Mouse (Mus musculus) brain, embryonic 14.5 days (tissue): Measurements from ENCODE around the gene Eif3b. TPM values are rescaled to one million over a fixed set of nuclear protein-coding genes. Genes with fewer than 3 reads are reported as not detected.

Source experiments
- DNase-seq: peaks from one replicate; pipeline ENCODE4 v3.0.0-alpha.2; 2011; ENCODE audit warnings: low read depth
- CTCF ChIP-seq: fragments of 200-500 bp; IDR thresholded peaks from 2 replicates; pipeline ENCODE4 v1.5.1; 2012; ENCODE audit warnings: inconsistent platforms, mild to moderate bottlenecking, moderate library complexity, borderline replicate concordance; ENCODE audit not compliant: insufficient read depth, insufficient read length; ENCODE audit errors: extremely low read depth
- POLR2A ChIP-seq: fragments of 200-500 bp; IDR thresholded peaks from 2 replicates; pipeline ENCODE4 v1.6.1; 2012; ENCODE audit warnings: mild to moderate bottlenecking, inconsistent platforms, borderline replicate concordance; ENCODE audit not compliant: poor library complexity, insufficient read depth, insufficient read length, severe bottlenecking; ENCODE audit errors: extremely low read depth
- polyA plus RNA-seq: library from polyadenylated mRNA; depleted of rRNA; stranded (reverse); fragments of >200 nt; gene quantifications from 2 replicates; pipeline ENCODE4 v1.2.3, GENCODE M21; 2012

Gene Eif3b
- polyA plus RNA-seq, 1 experiment, result 112 TPM

GRCm38 (mm10) chr5:140382688-140383087 lies 36.4 kb upstream of the Eif3b start:
- TF ChIP-seq POLR2A (no peak), CTCF (no peak)
- no peak for DNase-seq

DNA sequence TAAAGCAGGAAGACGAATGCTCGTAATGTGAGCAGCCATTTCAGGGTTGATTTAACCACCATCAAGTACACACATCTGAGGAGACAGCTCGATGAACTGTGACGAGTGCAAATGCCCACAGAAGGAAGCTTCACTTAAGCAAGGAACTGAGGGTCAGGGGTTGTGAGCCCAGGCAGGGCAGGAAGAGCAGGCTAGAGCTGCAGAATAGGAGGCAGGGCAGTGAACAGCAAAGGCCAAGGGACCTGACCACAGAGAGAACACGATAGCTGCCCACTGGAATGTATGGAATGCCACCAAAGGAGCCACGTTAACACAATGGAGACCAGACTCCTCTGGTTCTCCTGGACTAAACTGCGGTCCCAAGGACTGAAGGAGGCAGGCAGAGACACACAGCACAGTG lies 35.6 kb upstream of the Eif3b start:
- no peak for TF ChIP-seq POLR2A
- no peak for TF ChIP-seq CTCF
- no peak for DNase-seq

GRCm38 (mm10) chr5:140384462-140384861 lies 34.7 kb upstream of the Eif3b start:
- TF ChIP-seq CTCF (no peak), POLR2A (no peak)

DNA sequence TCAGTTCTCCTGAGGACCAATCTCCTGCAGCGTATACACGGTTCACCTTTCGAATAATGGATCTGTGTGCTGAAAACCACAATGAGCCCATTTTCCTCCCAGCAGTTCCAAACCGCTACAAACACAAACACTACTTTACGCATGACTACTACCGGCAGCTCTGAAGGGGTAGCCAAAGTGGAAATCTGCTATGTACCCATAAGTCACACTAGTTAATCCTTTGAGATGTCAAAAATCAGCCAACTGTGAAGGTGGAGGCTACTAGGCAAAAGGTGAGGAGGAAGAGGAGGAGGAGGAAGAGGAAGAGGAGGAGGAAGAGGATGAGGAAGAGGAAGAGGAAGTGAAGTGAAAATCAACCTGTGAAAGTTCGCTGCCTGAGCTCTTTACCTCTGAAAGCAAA lies 31.9 kb upstream of the Eif3b start:
- no peak for DNase-seq
- TF ChIP-seq POLR2A (no peak), CTCF (no peak)

More at GRCm38 (mm10) chr5:140384462-140384861, 34.7 kb upstream of the Eif3b start:
- DNase-seq, result no peak

- no peak for DNase-seq
- TF ChIP-seq POLR2A (no peak), CTCF (no peak)
These were observed 31.2 kb upstream of the Eif3b start for GRCm38 (mm10) chr5:140387816-140388510.

DNA sequence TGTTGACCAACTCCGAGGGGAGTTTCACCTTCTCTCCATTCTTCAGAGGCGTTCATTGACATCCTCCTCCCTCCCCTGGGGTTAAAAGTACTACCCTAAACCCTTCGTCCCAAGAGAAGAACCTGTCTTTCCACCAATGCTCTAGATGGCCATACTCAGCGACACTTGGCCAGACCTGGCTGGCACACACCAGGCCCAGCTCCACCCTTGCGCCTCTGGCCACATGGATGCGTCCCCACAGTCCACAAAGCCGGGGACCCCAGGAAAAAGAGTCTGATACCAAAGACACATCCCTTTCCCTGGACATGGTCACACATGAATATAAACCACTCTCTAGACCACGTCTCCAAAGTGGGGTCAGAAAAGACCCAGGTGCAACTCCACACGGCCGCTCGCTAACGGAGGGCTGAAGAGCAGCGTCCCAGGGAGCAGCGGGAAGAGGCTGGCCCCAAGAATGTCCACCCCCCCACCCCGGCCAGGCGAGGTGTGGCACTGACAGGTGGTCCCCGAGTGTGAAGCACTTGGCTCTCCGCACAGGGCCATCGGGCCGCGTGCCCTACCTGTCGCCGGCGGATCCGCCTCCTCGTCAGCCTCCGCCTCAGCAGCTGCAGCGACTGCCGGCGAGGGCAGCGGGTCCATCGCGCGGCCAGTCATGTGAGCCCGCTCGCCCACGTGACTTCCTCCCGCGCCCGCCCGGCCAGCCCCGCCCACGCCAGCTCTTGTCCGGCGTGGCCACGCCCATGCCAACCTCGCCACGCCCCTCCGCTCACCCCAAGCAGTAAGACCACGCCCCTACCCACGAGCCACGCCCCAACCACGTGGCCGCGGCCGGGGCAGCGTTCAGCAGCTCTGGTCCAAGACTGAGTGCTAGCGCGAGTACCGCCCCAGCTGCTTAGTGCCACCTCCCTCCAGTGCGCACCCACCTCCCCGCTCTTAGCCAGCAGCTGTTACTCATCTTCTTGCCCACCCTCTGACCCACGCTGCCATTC lies 30.2 kb upstream of the Eif3b start, which contains the start of gene Snx8:
Snx8 (minus strand) TSS at position 675 of the 989 bp plus-strand sequence.
- TF ChIP-seq POLR2A (peak; percentile 72), CTCF (no peak)
- DNase-seq, result peak; percentile 98

- no peak for TF ChIP-seq POLR2A
- no peak for TF ChIP-seq CTCF
- no peak for DNase-seq
These were observed 29.5 kb upstream of the Eif3b start for GRCm38 (mm10) chr5:140389647-140390046.

GRCm38 (mm10) chr5:140391435-140391834 lies 27.7 kb upstream of the Eif3b start:
- TF ChIP-seq CTCF (no peak), POLR2A (no peak)
- no peak for DNase-seq

DNA sequence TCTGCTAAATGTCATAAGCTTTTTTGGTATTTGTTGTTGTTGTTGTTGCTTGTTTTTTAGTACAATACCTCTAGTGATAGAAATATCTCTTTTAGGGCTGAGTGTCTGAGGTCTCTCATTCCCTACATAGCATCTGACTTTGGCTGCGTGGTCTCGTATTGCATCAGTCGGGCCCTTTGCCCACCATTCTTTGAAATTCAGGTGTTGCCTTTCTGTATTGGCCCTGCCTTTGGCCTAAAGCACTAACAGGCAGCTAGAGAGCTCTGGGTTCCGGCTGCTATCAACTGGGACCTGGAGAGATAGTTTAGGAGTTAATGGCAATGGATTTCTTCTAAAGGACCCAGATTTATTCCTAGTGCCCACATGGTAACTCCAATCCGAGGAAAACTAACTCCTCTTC lies 27.1 kb upstream of the Eif3b start:
- TF ChIP-seq POLR2A (no peak), CTCF (no peak)
- DNase-seq, result no peak

DNA sequence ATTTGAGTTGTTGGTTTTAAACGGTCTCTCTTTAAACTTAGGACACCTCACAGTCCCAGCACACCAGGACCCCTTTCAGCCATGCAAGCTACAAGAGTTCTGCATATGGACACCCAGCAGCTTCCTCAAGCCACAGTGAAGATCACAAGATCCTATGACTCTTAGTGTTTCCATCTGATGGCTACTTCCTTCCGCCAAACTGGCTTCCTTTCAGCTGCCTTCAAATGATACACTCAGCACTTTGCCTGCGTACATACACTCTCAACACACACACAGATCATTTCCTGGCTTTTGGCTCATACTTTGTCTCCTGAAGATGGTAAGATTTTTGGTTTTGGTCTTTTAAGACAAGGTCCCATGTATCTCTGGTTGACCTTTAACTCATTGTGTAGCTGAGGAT lies 26.4 kb upstream of the Eif3b start:
- no peak for DNase-seq
- TF ChIP-seq POLR2A (no peak), CTCF (no peak)
